Mouse (Mus musculus) kidney, adult 2 months (tissue): ENCODE results near the gene Atp2b1. TPM values are rescaled to one million over a fixed set of nuclear protein-coding genes. Genes with fewer than 3 reads are reported as not detected.

ENCODE experiments used
- DNase-seq: peaks from one replicate; pipeline ENCODE4 v3.0.0; 2021
- H3K27ac ChIP-seq: fragments of 200-500 bp; 2 replicates; pipeline ENCODE4 v1.5.1; 2012; ENCODE audit warnings: low read depth, low read length, control low read depth, inconsistent platforms; ENCODE audit not compliant: insufficient read depth
- H3K27me3 ChIP-seq: fragments of 200-500 bp; replicated peaks from 2 replicates; pipeline ENCODE4 v1.6.1; 2012; ENCODE audit warnings: mild to moderate bottlenecking, moderate library complexity, low read length, inconsistent platforms; ENCODE audit not compliant: control insufficient read depth, insufficient read depth
- H3K36me3 ChIP-seq: fragments of 200-500 bp; 2 replicates; pipeline ENCODE4 v1.6.1; 2012; ENCODE audit warnings: mild to moderate bottlenecking, moderate library complexity, low read length, inconsistent platforms; ENCODE audit not compliant: control insufficient read depth, insufficient read depth
- H3K4me1 ChIP-seq: fragments of 200-500 bp; 2 replicates; pipeline ENCODE4 v1.6.1; 2011; ENCODE audit warnings: low read length; ENCODE audit not compliant: control insufficient read depth, insufficient read depth
- H3K4me3 ChIP-seq: fragments of 200-500 bp; 2 replicates; pipeline ENCODE4 v1.5.1; 2011; ENCODE audit warnings: mild to moderate bottlenecking, low read depth, low read length, control low read depth; ENCODE audit not compliant: insufficient read depth
- CTCF ChIP-seq: fragments of 200-500 bp; conservative IDR thresholded peaks from 2 replicates; pipeline ENCODE4 v1.5.1; 2011; ENCODE audit warnings: low read depth, mild to moderate bottlenecking, control low read depth, low read length, moderate library complexity, mixed read lengths; ENCODE audit not compliant: insufficient read depth, insufficient read length
- POLR2A ChIP-seq: fragments of 200-500 bp; IDR thresholded peaks from one replicate; pipeline ENCODE4 v1.6.1; 2011; ENCODE audit warnings: low read depth, low read length, control low read depth
- WGBS: fragments of 180-500 bp; shearing (Covaris S2); methylation state at CpG from one replicate; pipeline ENCODE4 v1.1.7; 2018; 5-methylcytosine and 5-hydroxymethylcytosine counted together
- polyA plus RNA-seq: library from polyadenylated mRNA; depleted of rRNA; stranded (reverse); fragments of >200 nt; gene quantifications from 2 replicates; pipeline ENCODE4 v1.2.3, GENCODE M21; 2012; rRNA removed

Atp2b1 gene
- polyA plus RNA-seq, result 12.3 and 13.3 TPM in 2 replicates

GRCm38 (mm10) chr10:98913961-98914809 is at the start of gene Atp2b1:
Gene Atp2b1, plus strand, starts transcription at chr10:98914406.
- Histone ChIP-seq H3K27me3 (no peaks in the 10 kb centered on the region), H3K36me3 (no peaks in the 10 kb centered on the region), H3K4me3 (peak within 1 kb of the TSS; percentile 85), H3K27ac (peak within 1 kb of the TSS; percentile 99), H3K4me1 (peaks cover 3% of the 10 kb centered on the region; the same call in 1 of the 2 replicates)
- under 1% methylated on average over 108 of the region's 120 CpGs for WGBS
- peak; percentile 97 for DNase-seq
- TF ChIP-seq CTCF (no peak), POLR2A (peak; percentile 46)

GRCm38 (mm10) chr10:98864851-98865250 is 49.4 kb upstream of the Atp2b1 start:
- Histone ChIP-seq H3K36me3 (no peaks in the 10 kb centered on the region), H3K27ac (peak overlapping the region; percentile 89), H3K4me3 (no peak overlapping the region), H3K4me1 (peaks cover 16% of the 10 kb centered on the region), H3K27me3 (no peaks in the 10 kb centered on the region)
- TF ChIP-seq POLR2A, result no peak
- TF ChIP-seq CTCF, result no peak
- WGBS, result 35% methylated on average over 3 of the region's 3 CpGs
- peak; percentile 89 for DNase-seq

- Histone ChIP-seq H3K36me3 (no peaks in the 10 kb centered on the region), H3K27ac (no peak overlapping the region), H3K4me3 (no peak overlapping the region), H3K27me3 (no peaks in the 10 kb centered on the region), H3K4me1 (peaks cover 16% of the 10 kb centered on the region)
- no peak for TF ChIP-seq CTCF
- no peak for TF ChIP-seq POLR2A
- DNase-seq, result peak; percentile 67
- WGBS, result 62% methylated on average over 5 of the region's 5 CpGs
These were observed 47.3 kb upstream of the Atp2b1 start for GRCm38 (mm10) chr10:98866836-98867370.

- WGBS, result 90% methylated on average over 4 of the region's 4 CpGs
- H3K4me3 ChIP-seq, result no peak overlapping the region
- H3K27me3 ChIP-seq, result no peaks in the 10 kb centered on the region
- H3K27ac ChIP-seq, result no peak overlapping the region
- peaks cover 16% of the 10 kb centered on the region for H3K4me1 ChIP-seq
- H3K36me3 ChIP-seq, result no peaks in the 10 kb centered on the region
- TF ChIP-seq CTCF (no peak), POLR2A (no peak)
- DNase-seq, result no peak
These were observed 45.8 kb upstream of the Atp2b1 start for GRCm38 (mm10) chr10:98868351-98868908.

- H3K27ac ChIP-seq, result no peak overlapping the region
- TF ChIP-seq CTCF (no peak), POLR2A (no peak)
- no peaks in the 10 kb centered on the region; the same call in 1 of the 2 replicates for H3K27me3 ChIP-seq
- WGBS, result 74% methylated on average over 3 of the region's 3 CpGs
- H3K4me1 ChIP-seq, result no peaks in the 10 kb centered on the region
- no peaks in the 10 kb centered on the region for H3K36me3 ChIP-seq
- no peak for DNase-seq
- no peak overlapping the region for H3K4me3 ChIP-seq
These were observed 36.4 kb upstream of the Atp2b1 start for GRCm38 (mm10) chr10:98877855-98878254.

GRCm38 (mm10) chr10:98878636-98879035 is 35.6 kb upstream of the Atp2b1 start:
- Histone ChIP-seq H3K36me3 (no peaks in the 10 kb centered on the region), H3K4me1 (no peaks in the 10 kb centered on the region), H3K4me3 (no peak overlapping the region), H3K27ac (no peak overlapping the region), H3K27me3 (no peaks in the 10 kb centered on the region; the same call in 1 of the 2 replicates)
- 82% methylated on average over 2 of the region's 2 CpGs for WGBS
- no peak for TF ChIP-seq CTCF
- no peak for TF ChIP-seq POLR2A
- DNase-seq, result no peak

- no peaks in the 10 kb centered on the region for H3K36me3 ChIP-seq
- TF ChIP-seq CTCF (no peak), POLR2A (no peak)
- no peak overlapping the region for H3K4me3 ChIP-seq
- H3K4me1 ChIP-seq, result no peaks in the 10 kb centered on the region
- 90% methylated on average over 8 of the region's 8 CpGs for WGBS
- no peak overlapping the region for H3K27ac ChIP-seq
- DNase-seq, result no peak
- no peaks in the 10 kb centered on the region; the same call in 1 of the 2 replicates for H3K27me3 ChIP-seq
These were observed 34.1 kb upstream of the Atp2b1 start for GRCm38 (mm10) chr10:98880057-98880456.
